Mouse (Mus musculus) lung, postnatal 0 days (tissue): Measurements from ENCODE around the gene Pycr1. TPM values are rescaled to one million over a fixed set of nuclear protein-coding genes. Genes with fewer than 3 reads are reported as not detected.
A peak's percentile ranks its signal among the peaks of the same experiment; 100 is the strongest.

Source experiments
- ATAC-seq: fragments of 200-750 bp; cut with Nextera tagmentation; 2 replicates; pipeline ENCODE4 v1.8.0; 2017; ENCODE audit warnings: moderate library complexity
- DNase-seq: peaks from one replicate; pipeline ENCODE4 v3.0.0-alpha.2; 2016; ENCODE audit warnings: low spot score
- H3K27ac ChIP-seq: fragments of 300-500 bp; sonication (generic); 2 replicates; pipeline ENCODE4 v1.5.1; 2014; ENCODE audit warnings: antibody characterized with exemption, mild to moderate bottlenecking, low read length, mixed read lengths
- H3K27me3 ChIP-seq: fragments of 300-500 bp; sonication (generic); replicated peaks from 2 replicates; pipeline ENCODE4 v1.6.1; 2014; ENCODE audit warnings: low read length, mixed read lengths; ENCODE audit not compliant: insufficient read depth
- H3K36me3 ChIP-seq: fragments of 300-500 bp; sonication (generic); 2 replicates; pipeline ENCODE4 v1.6.1; 2014; ENCODE audit warnings: low read length, mixed read lengths; ENCODE audit not compliant: insufficient read depth
- H3K4me1 ChIP-seq: fragments of 300-500 bp; sonication (generic); 2 replicates; pipeline ENCODE4 v1.6.1; 2014; ENCODE audit warnings: antibody characterized with exemption, low read depth, low read length, mixed read lengths; ENCODE audit not compliant: insufficient read depth
- H3K4me2 ChIP-seq: fragments of 300-500 bp; sonication (generic); replicated peaks from 2 replicates; pipeline ENCODE4 v1.6.1; 2014; ENCODE audit warnings: low read depth, mild to moderate bottlenecking, low read length, moderate library complexity, mixed read lengths
- H3K4me3 ChIP-seq: fragments of 300-500 bp; sonication (generic); 2 replicates; pipeline ENCODE4 v1.5.1; 2014; ENCODE audit warnings: low read depth, low read length
- H3K9ac ChIP-seq: fragments of 300-500 bp; sonication (generic); replicated peaks from 2 replicates; pipeline ENCODE4 v1.6.1; 2014; ENCODE audit warnings: low read depth, mild to moderate bottlenecking
- H3K9me3 ChIP-seq: fragments of 300-500 bp; sonication (generic); 2 replicates; pipeline ENCODE4 v1.6.1; 2016; ENCODE audit warnings: low read length, mixed read lengths
- CTCF ChIP-seq: IDR thresholded peaks from 2 replicates; pipeline ENCODE4 v1.5.1; 2016; ENCODE audit warnings: antibody characterized with exemption, mild to moderate bottlenecking
- EP300 ChIP-seq: IDR thresholded peaks from 2 replicates; pipeline ENCODE4 v1.6.1; 2016; ENCODE audit warnings: antibody characterized with exemption, mild to moderate bottlenecking, control low read depth
- WGBS: fragments of 180-500 bp; shearing (Covaris S2); extraction: QIAGEN DNeasy Blood & Tissue Kit; methylation state at CpG from one replicate; pipeline ENCODE4 v1.1.7; 2014; 5-methylcytosine and 5-hydroxymethylcytosine counted together
- polyA plus RNA-seq: library from polyadenylated mRNA; unstranded; fragments of >200 nt; fragmentation: Nextera tagmentation; extraction: Ambion mirVana; gene quantifications from 2 replicates; pipeline ENCODE4 v1.2.1, GENCODE M21; 2015

Gene Pycr1
- polyA plus RNA-seq, 1 experiment from 2014 or later = 7.1 TPM

DNA sequence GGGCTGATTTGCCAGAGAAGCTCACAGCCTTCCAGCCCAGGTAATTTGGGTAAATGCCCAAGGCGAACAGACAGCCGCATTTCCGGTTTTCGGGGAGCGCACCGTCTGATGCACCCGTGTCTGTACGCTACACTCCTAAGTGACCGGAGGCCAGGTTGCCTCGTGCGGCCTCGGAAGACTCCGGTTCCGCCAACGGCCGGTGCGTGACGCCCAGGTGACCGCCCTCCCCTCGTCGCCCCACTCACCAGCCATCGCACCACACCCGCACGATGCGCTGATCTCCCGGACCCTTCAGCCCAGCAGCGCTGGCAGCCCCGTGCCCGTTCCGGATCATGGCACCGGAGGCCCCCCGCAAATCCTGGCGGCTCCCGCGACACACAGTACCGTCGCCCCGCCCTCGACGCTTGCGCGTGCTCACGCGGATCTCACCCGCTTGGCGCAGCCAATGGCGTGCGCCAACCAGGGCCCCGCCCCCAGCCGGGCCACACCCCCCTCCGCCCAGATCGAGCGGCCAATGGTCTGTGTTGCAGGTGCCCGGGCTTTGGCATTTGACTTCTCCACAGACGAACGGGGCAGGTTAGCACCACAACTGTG lies 26.0 kb downstream of the Pycr1 start, which contains the start of gene Pcyt2:
Gene Pcyt2, minus strand, starts transcription at position 418 of the 594 bp plus-strand sequence.
- under 1% methylated on average over 56 of the region's 56 CpGs for WGBS
- peak; percentile 94 for DNase-seq
- TF ChIP-seq EP300 = no peak
- no peak for TF ChIP-seq CTCF
- ATAC-seq = peak; percentile 99
- Histone ChIP-seq H3K9me3 (no peaks in the 10 kb centered on the region), H3K27ac (peak within 1 kb of the TSS; percentile 59), H3K36me3 (peaks cover 20% of the 10 kb centered on the region), H3K9ac (peak within 1 kb of the TSS; percentile 65), H3K4me1 (peaks cover 8% of the 10 kb centered on the region), H3K4me2 (peak within 1 kb of the TSS; percentile 92), H3K4me3 (peak within 1 kb of the TSS; percentile 63), H3K27me3 (no peaks in the 10 kb centered on the region)

DNA sequence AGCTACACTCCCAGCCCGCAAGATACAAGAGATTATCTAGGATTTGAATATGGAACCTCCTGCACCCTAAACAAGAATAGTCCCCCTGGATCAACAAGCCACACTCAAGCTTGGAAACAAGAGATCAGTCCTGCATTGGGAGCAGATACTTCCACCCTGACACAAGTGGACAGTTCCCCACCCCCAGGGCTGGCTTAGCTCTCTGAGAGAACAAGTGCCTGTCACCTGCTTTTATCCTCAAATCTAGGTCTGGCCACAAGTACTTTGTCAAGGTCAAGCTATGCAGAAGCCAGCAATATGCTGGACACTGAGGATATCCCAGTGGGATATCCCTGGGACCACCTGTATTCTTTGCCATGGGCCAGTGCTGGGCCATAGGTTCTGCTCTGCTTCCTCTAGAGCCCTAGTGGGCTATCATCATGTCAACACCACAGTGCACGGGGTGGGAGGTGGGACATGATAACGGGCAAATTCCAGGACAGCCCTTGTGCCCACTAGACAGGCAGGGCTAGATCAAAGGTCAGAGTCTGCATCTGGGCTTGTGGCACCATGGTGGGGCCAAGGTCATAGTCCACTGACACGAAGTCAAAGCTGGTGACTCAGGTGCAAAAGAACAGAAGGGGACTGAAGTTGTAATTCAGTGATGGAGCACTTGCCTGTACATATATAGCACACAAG lies 26.8 kb downstream of the Pycr1 start:
- H3K9me3 ChIP-seq = no peaks in the 10 kb centered on the region
- TF ChIP-seq CTCF (no peak), EP300 (no peak)
- H3K4me3 ChIP-seq = peak overlapping the region; percentile 63
- H3K4me1 ChIP-seq = peaks cover 8% of the 10 kb centered on the region
- peak overlapping the region; percentile 92 for H3K4me2 ChIP-seq
- no peak for DNase-seq
- H3K9ac ChIP-seq = peak overlapping the region; percentile 65
- H3K27ac ChIP-seq = no peak overlapping the region
- no peaks in the 10 kb centered on the region for H3K27me3 ChIP-seq
- H3K36me3 ChIP-seq = peaks cover 18% of the 10 kb centered on the region
- ATAC-seq = no peak
- WGBS = 33% methylated on average over 4 of the region's 4 CpGs

DNA sequence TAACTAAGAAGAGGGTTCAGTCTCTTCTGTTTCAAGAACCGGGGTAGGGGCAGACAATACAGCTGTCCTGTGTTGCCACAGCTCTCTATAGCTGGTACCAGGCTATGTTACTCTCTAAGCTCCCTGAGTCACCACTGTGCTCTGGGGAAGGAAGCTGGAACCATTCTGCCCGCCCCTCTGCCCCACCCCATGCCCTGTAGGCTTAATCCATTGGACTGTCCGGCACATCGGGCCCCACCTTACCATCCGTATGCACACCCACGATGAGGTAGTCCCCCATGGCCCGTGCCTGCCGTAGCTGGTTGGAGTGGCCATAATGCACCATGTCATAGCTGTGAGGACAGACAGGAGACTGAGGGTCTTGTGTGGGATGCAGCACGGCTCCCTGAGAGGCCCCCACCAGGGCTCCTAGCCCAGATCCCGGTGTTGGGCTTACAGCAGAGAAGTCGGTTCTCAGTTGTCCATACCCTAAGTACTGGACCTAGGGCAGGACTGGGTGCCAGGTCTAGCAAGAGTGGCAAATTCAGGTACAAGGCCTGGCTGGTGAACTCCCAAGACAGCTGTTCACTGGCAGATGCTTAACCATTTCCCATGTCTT lies 27.9 kb downstream of the Pycr1 start:
- ATAC-seq (no peak), DNase-seq (no peak)
- no peak overlapping the region for H3K4me3 ChIP-seq
- H3K36me3 ChIP-seq = peaks cover 17% of the 10 kb centered on the region
- H3K4me1 ChIP-seq = peaks cover 8% of the 10 kb centered on the region
- 82% methylated on average over 11 of the region's 11 CpGs for WGBS
- H3K9ac ChIP-seq = no peak overlapping the region
- H3K27me3 ChIP-seq = no peaks in the 10 kb centered on the region
- H3K27ac ChIP-seq = no peak overlapping the region
- no peaks in the 10 kb centered on the region for H3K9me3 ChIP-seq
- TF ChIP-seq CTCF = no peak
- TF ChIP-seq EP300 = no peak
- no peak overlapping the region for H3K4me2 ChIP-seq

DNA sequence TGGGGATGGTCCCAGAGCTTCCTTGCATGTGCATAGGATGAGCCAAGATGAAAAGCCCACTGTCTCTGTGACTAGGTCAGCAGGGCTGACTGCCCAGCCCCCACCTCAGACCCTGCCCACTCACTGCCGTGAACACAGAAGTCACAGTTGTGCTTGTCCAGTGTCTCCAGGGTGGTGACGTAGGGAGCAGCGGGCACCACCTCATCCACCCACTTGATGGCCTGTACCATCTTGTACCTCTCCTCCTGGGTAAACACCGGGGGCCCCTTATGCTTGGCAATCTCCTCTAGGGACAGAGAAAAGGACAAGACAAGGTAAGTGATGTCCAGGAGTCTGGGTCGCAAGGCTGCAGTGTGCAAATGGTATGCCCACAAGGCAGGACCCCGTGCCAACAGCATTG lies 28.4 kb downstream of the Pycr1 start:
- Histone ChIP-seq H3K4me1 (peaks cover 8% of the 10 kb centered on the region), H3K9ac (no peak overlapping the region), H3K27ac (no peak overlapping the region), H3K9me3 (no peaks in the 10 kb centered on the region), H3K4me2 (no peak overlapping the region), H3K27me3 (no peaks in the 10 kb centered on the region), H3K4me3 (no peak overlapping the region), H3K36me3 (peaks cover 12% of the 10 kb centered on the region)
- no peak for ATAC-seq
- DNase-seq = no peak
- TF ChIP-seq CTCF (no peak), EP300 (no peak)
- WGBS = 90% methylated on average over 6 of the region's 6 CpGs

DNA sequence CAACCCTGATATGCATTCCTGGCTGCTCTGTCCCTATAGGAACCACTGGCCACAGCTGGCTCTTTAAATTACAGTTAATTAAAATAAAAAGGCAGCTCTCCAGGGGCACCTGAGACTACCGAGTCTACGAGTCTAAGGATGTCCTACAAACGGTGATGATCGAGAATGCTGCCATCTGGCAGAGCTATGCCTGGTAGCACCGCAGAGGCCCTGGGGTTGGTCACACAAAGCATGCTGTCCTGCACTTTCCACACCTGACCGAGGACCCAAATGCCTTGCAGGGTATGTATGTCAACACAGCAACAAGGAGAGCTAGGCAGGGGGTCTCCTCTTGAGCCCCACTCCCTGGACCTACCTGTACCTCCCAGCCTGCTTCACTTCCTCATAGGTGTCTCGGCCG lies 29.6 kb downstream of the Pycr1 start:
- WGBS = 84% methylated on average over 8 of the region's 8 CpGs
- no peak for ATAC-seq
- H3K4me1 ChIP-seq = peaks cover 8% of the 10 kb centered on the region
- TF ChIP-seq CTCF (no peak), EP300 (no peak)
- H3K9ac ChIP-seq = no peak overlapping the region
- DNase-seq = no peak
- H3K36me3 ChIP-seq = peaks cover 11% of the 10 kb centered on the region
- no peak overlapping the region for H3K4me2 ChIP-seq
- no peaks in the 10 kb centered on the region for H3K27me3 ChIP-seq
- no peaks in the 10 kb centered on the region for H3K9me3 ChIP-seq
- no peak overlapping the region for H3K4me3 ChIP-seq
- H3K27ac ChIP-seq = no peak overlapping the region

DNA sequence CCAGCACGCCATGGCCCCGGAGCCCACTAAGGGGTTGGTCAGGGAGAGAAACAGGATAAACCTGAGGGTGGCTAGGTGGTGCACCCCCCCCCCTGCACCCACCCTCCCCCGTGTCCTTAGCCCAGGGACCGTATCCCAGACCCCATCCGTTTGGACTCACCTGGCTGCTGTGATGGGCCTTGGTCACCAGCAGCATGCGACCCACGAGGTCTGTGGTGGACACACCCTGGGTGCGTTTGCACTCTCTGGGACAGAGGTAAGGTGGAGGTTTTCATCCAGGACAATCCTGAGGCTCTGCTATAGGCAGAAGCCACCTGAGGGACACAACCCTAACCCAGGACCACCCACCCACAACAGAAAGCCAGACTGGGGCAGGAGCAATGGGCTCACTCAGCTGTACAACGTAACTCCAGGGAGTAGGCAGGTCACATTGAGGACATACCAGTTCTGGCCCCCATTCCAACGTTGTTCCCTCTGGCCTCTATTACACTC lies 30.0 kb downstream of the Pycr1 start:
- ATAC-seq = no peak
- peaks cover 9% of the 10 kb centered on the region for H3K36me3 ChIP-seq
- no peaks in the 10 kb centered on the region for H3K27me3 ChIP-seq
- no peak for DNase-seq
- H3K27ac ChIP-seq = no peak overlapping the region
- no peaks in the 10 kb centered on the region for H3K9me3 ChIP-seq
- WGBS = 84% methylated on average over 9 of the region's 10 CpGs
- H3K4me3 ChIP-seq = no peak overlapping the region
- H3K4me1 ChIP-seq = peaks cover 10% of the 10 kb centered on the region
- H3K9ac ChIP-seq = no peak overlapping the region
- TF ChIP-seq EP300 (no peak), CTCF (no peak)
- H3K4me2 ChIP-seq = no peak overlapping the region
